Comparison of ENCODE assay signal across 9 mouse cellular contexts in the genomic region with DNA sequence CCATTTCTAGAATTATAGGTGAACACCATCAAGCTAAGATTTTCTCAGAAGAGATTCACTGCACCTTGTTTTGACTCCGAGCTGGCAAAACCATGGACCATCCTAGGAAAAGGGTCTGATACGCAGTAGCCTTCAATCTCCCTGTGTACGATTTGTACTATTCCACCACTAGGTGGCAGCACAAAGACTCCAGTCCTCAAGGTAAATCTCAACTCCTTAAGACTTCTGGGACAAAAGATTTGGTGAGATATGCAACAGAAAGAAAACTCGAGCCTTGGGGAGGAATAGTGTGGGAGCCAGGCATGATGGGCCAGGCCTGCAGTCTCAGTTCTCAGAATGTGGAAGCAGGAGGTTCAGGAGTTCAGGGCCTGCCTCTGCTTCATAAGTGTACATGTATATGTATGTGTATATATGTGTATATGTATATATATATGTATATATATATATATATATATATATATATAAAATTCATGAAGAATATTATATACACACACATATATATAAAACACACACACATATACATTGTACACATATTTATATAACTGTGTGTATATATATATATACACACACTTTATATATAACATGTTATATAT.
DNase-seq lines count a peak whose midpoint lies in the region; ATAC-seq and TF ChIP-seq lines count a peak whose summit lies in the region.
"Had no signal": no experiment of that assay in that cellular context is flagged by ENCODE, and none has a peak within 500 bp of the region (broad histone marks: within the 10 kb centered on the region; RNA-seq: fewer than 3 reads in every experiment).

No protein-coding gene starts in this region.

- H3K27me3 ChIP-seq in forebrain, embryonic 10.5 days (ENCODE audit: poor library complexity, severe bottlenecking): no peaks in the 10 kb centered on the region
- no peaks in the 10 kb centered on the region for H3K27me3 ChIP-seq in forebrain, embryonic 16.5 days (replicated peaks; ENCODE audit: control insufficient read depth, insufficient read depth, low read length)
- no peaks in the 10 kb centered on the region for H3K27me3 ChIP-seq in E14TG2a.4 (ENCODE audit: insufficient read depth, low read length)
- no peaks in the 10 kb centered on the region for H3K27me3 ChIP-seq in kidney, embryonic 16.5 days (ENCODE audit: insufficient read depth, low read length)
- no peaks in the 10 kb centered on the region for H3K27me3 ChIP-seq in liver, embryonic 14.5 days (ENCODE audit: control insufficient read depth, insufficient read depth, low read length)
- H3K27me3 ChIP-seq: hindbrain, embryonic 15.5 days had no signal

- H3K4me1 ChIP-seq in forebrain, embryonic 10.5 days: no peaks in the 10 kb centered on the region
- peaks cover 3% of the 10 kb centered on the region; the same call in 1 of the 2 replicates for H3K4me1 ChIP-seq in forebrain, embryonic 16.5 days (replicated peaks; ENCODE audit: control insufficient read depth, insufficient read depth, low read length)
- H3K4me1 ChIP-seq in E14TG2a.4 (replicated peaks; ENCODE audit: low read depth, low read length): no peaks in the 10 kb centered on the region
- no peaks in the 10 kb centered on the region for H3K4me1 ChIP-seq in kidney, embryonic 16.5 days (ENCODE audit: insufficient read depth, low read length)
- no peaks in the 10 kb centered on the region for H3K4me1 ChIP-seq in liver, embryonic 14.5 days (replicated peaks; ENCODE audit: control insufficient read depth in 2 of 2, insufficient read depth in 2 of 2, low read length in 1 of 2)
- H3K4me1 ChIP-seq: hindbrain, embryonic 15.5 days had no signal

- no peak overlapping the region for H3K27ac ChIP-seq in forebrain, embryonic 10.5 days
- no peak overlapping the region for H3K27ac ChIP-seq in forebrain, embryonic 16.5 days (ENCODE audit: low read length)
- no peak overlapping the region for H3K27ac ChIP-seq in kidney, embryonic 16.5 days (ENCODE audit: low read length)
- no peak overlapping the region for H3K27ac ChIP-seq in liver, embryonic 14.5 days
- H3K27ac ChIP-seq: hindbrain, embryonic 15.5 days had no signal

- WGBS in forebrain, embryonic 10.5 days: 54% methylated on average over 4 of the region's 4 CpGs
- WGBS in forebrain, embryonic 16.5 days: 42% methylated on average over 4 of the region's 4 CpGs
- 51% methylated on average over 4 of the region's 4 CpGs for WGBS in kidney, embryonic 16.5 days
- 32% methylated on average over 4 of the region's 4 CpGs for WGBS in liver, embryonic 14.5 days (ENCODE audit: insufficient replicate concordance)

- TF ChIP-seq EP300 in liver, embryonic 14.5 days (IDR thresholded peaks at IDR 0.05; ENCODE audit: low read depth): no peak

- no peak overlapping the region for H3K4me3 ChIP-seq in forebrain, embryonic 10.5 days
- H3K4me3 ChIP-seq in forebrain, embryonic 16.5 days (replicated peaks; ENCODE audit: low read length): no peak overlapping the region
- no peak overlapping the region for H3K4me3 ChIP-seq in E14TG2a.4 (replicated peaks; ENCODE audit: low read length)
- H3K4me3 ChIP-seq in kidney, embryonic 16.5 days (ENCODE audit: low read length): no peak overlapping the region
- H3K4me3 ChIP-seq in liver, embryonic 14.5 days (ENCODE audit: insufficient read depth in 1 of 2, low read depth in 2 of 2, low read length in 2 of 2): no peak overlapping the region
- H3K4me3 ChIP-seq: hindbrain, embryonic 15.5 days had no signal

- TF ChIP-seq CTCF in E14TG2a.4 (conservative IDR thresholded peaks at IDR 0.05; ENCODE audit: low read length): peak; percentile 66
- peak; percentile 58 for TF ChIP-seq CTCF in liver, embryonic 14.5 days (IDR thresholded peaks at IDR 0.05; ENCODE audit: low read depth)

- no peak for ATAC-seq in forebrain, embryonic 16.5 days
- peak; percentile 39; the same call in 1 of the 2 replicates for ATAC-seq in kidney, embryonic 16.5 days (ENCODE audit: low FRiP score, low TSS enrichment)
- no peak for ATAC-seq in liver, embryonic 14.5 days (ENCODE audit: insufficient read depth)

- no peak overlapping the region for H3K9ac ChIP-seq in forebrain, embryonic 16.5 days (replicated peaks; ENCODE audit: low read depth, low read length)
- H3K9ac ChIP-seq in kidney, embryonic 16.5 days (replicated peaks; ENCODE audit: low read length): no peak overlapping the region
- no peak overlapping the region for H3K9ac ChIP-seq in liver, embryonic 14.5 days (replicated peaks)
- H3K9ac ChIP-seq: hindbrain, embryonic 15.5 days had no signal

- no peak overlapping the region for H3K4me2 ChIP-seq in forebrain, embryonic 16.5 days (ENCODE audit: low read length)
- no peak overlapping the region for H3K4me2 ChIP-seq in kidney, embryonic 16.5 days (replicated peaks; ENCODE audit: low read depth, low read length)
- no peak overlapping the region for H3K4me2 ChIP-seq in liver, embryonic 14.5 days (ENCODE audit: low read depth)
- H3K4me2 ChIP-seq: hindbrain, embryonic 15.5 days had no signal

- DNase-seq in forebrain, embryonic 10.5 days (ENCODE audit: extremely low spot score, low spot score): peak; percentile 22
- DNase-seq in cerebellum, adult 11-12 months: peak; percentile 14
- DNase-seq in frontal cortex, adult 2 months (ENCODE audit: extremely low spot score in 1 of 2, low spot score in 1 of 2): peak; percentile 22 to 77
- peak in 2 of 3 experiments; percentile 1 to 13 for DNase-seq in liver, embryonic 14.5 days (ENCODE audit: low read depth in 3 of 3, low spot score in 3 of 3)
- peak; percentile 15 to 20 for DNase-seq in right cerebral cortex, postnatal 36 days (ENCODE audit: low spot score in 2 of 2)

- H3K9me3 ChIP-seq in forebrain, embryonic 10.5 days: no peaks in the 10 kb centered on the region
- H3K9me3 ChIP-seq in forebrain, embryonic 16.5 days (ENCODE audit: control insufficient read depth, low read length): no peaks in the 10 kb centered on the region
- H3K9me3 ChIP-seq in E14TG2a.4 (ENCODE audit: low read length): no peaks in the 10 kb centered on the region
- H3K9me3 ChIP-seq in kidney, embryonic 16.5 days (ENCODE audit: low read length): no peaks in the 10 kb centered on the region
- no peaks in the 10 kb centered on the region for H3K9me3 ChIP-seq in liver, embryonic 14.5 days (ENCODE audit: control insufficient read depth, low read length)
- H3K9me3 ChIP-seq: hindbrain, embryonic 15.5 days had no signal

- H3K36me3 ChIP-seq in forebrain, embryonic 10.5 days (replicated peaks): no peaks in the 10 kb centered on the region
- no peaks in the 10 kb centered on the region for H3K36me3 ChIP-seq in forebrain, embryonic 16.5 days (ENCODE audit: control insufficient read depth, insufficient read depth)
- H3K36me3 ChIP-seq in E14TG2a.4 (ENCODE audit: insufficient read depth, low read length): no peaks in the 10 kb centered on the region
- no peaks in the 10 kb centered on the region for H3K36me3 ChIP-seq in kidney, embryonic 16.5 days (ENCODE audit: insufficient read depth, low read length)
- H3K36me3 ChIP-seq in liver, embryonic 14.5 days (replicated peaks; ENCODE audit: control insufficient read depth, insufficient read depth, low read depth): no peaks in the 10 kb centered on the region
- H3K36me3 ChIP-seq: hindbrain, embryonic 15.5 days had no signal
